Comparison of ENCODE assay signal across 20 mouse cellular contexts in the genomic region with DNA sequence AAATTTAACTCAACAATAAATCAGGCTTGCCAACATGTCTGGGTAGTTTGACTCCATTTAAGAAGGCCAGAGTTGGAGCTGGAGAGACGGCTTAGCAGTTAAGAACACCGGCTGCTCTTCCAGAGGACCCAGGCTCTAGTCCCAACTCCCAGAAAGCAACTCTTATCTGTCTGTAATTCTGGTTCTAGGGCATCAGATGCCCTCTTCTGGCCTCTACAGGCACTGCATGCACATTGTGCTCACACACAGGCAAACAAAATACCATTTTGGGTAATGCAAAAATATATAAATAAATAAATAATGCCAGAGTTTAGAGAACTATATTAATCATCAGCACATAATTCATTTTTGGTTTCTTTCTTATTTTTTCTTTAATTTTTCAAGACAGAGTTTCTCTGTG. TPM values are rescaled to one million over a fixed set of nuclear protein-coding genes. Genes with fewer than 3 reads are reported as not detected.
DNase-seq lines count a peak whose midpoint lies in the region; TF ChIP-seq lines count a peak whose summit lies in the region.
"Had no signal": no experiment of that assay in that cellular context is flagged by ENCODE, and none has a peak within 500 bp of the region (broad histone marks: within the 10 kb centered on the region; RNA-seq: fewer than 3 reads in every experiment).

No protein-coding gene starts in this region.

- no peaks in the 10 kb centered on the region for H3K36me3 ChIP-seq in kidney, adult 2 months (ENCODE audit: control insufficient read depth, insufficient read depth, low read length)
- no peaks in the 10 kb centered on the region for H3K36me3 ChIP-seq in ES-E14 (ENCODE audit: control insufficient read depth, insufficient read depth, low read length, poor library complexity, severe bottlenecking)
- H3K36me3 ChIP-seq: forebrain, embryonic 12.5 days; heart, embryonic 12.5 days; hindbrain, embryonic 15.5 days; midbrain, embryonic 13.5 days had no signal

- TF ChIP-seq CTCF in kidney, adult 2 months (conservative IDR thresholded peaks at IDR 0.05; ENCODE audit: insufficient read depth, insufficient read length, low read depth, low read length): 0 out of 2 replicates have a peak, but pooled peaks have one; percentile 3
- 0 out of 2 replicates have a peak, but pooled peaks have one; percentile 10 for TF ChIP-seq CTCF in brain, embryonic 14.5 days (IDR thresholded peaks at IDR 0.05; ENCODE audit: borderline replicate concordance, extremely low read depth, insufficient read depth, insufficient read length)

- TF ChIP-seq POLR2A in kidney, adult 2 months (IDR thresholded peaks at IDR 0.05; ENCODE audit: low read depth, low read length): no peak
- TF ChIP-seq POLR2A in brain, embryonic 14.5 days (IDR thresholded peaks at IDR 0.05; ENCODE audit: borderline replicate concordance, extremely low read depth, insufficient read depth, insufficient read length, poor library complexity, severe bottlenecking): no peak

- H3K27me3 ChIP-seq in kidney, adult 2 months (replicated peaks; ENCODE audit: control insufficient read depth, insufficient read depth, low read length): no peaks in the 10 kb centered on the region
- H3K27me3 ChIP-seq: forebrain, embryonic 12.5 days; heart, embryonic 12.5 days; hindbrain, embryonic 15.5 days; midbrain, embryonic 13.5 days had no signal

- no peak overlapping the region for H3K9ac ChIP-seq in ES-E14 (ENCODE audit: insufficient read depth, low read depth, low read length, poor library complexity, severe bottlenecking)
- H3K9ac ChIP-seq: forebrain, embryonic 12.5 days; heart, embryonic 12.5 days; hindbrain, embryonic 15.5 days; midbrain, embryonic 13.5 days had no signal

- H3K4me1 ChIP-seq in kidney, adult 2 months (ENCODE audit: control insufficient read depth, insufficient read depth, low read length): no peaks in the 10 kb centered on the region
- peaks cover 3 to 5% of the 10 kb centered on the region in 2 experiments; a peak in 2 of 4 replicates for H3K4me1 ChIP-seq in ES-E14 (ENCODE audit: control insufficient read depth in 2 of 2, insufficient read depth in 2 of 2, low read length in 2 of 2, poor library complexity in 1 of 2)
- H3K4me1 ChIP-seq: forebrain, embryonic 12.5 days; heart, embryonic 12.5 days; hindbrain, embryonic 15.5 days; midbrain, embryonic 13.5 days had no signal

- H3K4me3 ChIP-seq in kidney, adult 2 months (ENCODE audit: insufficient read depth, low read depth, low read length): no peak overlapping the region
- no peak overlapping the region for H3K4me3 ChIP-seq in ES-E14 (ENCODE audit: insufficient read depth in 1 of 2, low read depth in 1 of 2, low read length in 2 of 2, poor library complexity in 1 of 2, severe bottlenecking in 1 of 2)
- H3K4me3 ChIP-seq: forebrain, embryonic 12.5 days; heart, embryonic 12.5 days; hindbrain, embryonic 15.5 days; midbrain, embryonic 13.5 days had no signal

- DNase-seq in kidney, adult 2 months: no peak
- no peak for DNase-seq in kidney, postnatal 36 days
- DNase-seq in A20 (ENCODE audit: low read depth, low spot score) (peak; percentile 51), ES-E14 (ENCODE audit: low read depth, low spot score) (peak; percentile 34)
- no peak for DNase-seq in brain, embryonic 14.5 days (ENCODE audit: low read depth)
- DNase-seq in right cerebral cortex, adult 2 months (ENCODE audit: low spot score in 2 of 2): no peak
- DNase-seq in thymus, postnatal 0 days (ENCODE audit: low spot score): no peak
- DNase-seq: adrenal gland, postnatal 10 days; cerebellum, postnatal 14 days; gastrocnemius, postnatal 36 days; heart, postnatal 36 days; kidney, adult 18-20 months; kidney, postnatal 4 days; lung, adult 2 months; right cerebral cortex, postnatal 4 days had no signal

- WGBS in kidney, adult 2 months: 100% methylated on average over 2 of the region's 2 CpGs

- H3K27ac ChIP-seq in kidney, adult 2 months (ENCODE audit: insufficient read depth, low read depth, low read length): no peak overlapping the region
- no peak overlapping the region for H3K27ac ChIP-seq in ES-E14 (ENCODE audit: insufficient read depth, low read depth, low read length, poor library complexity, severe bottlenecking)
- H3K27ac ChIP-seq: forebrain, embryonic 12.5 days; hindbrain, embryonic 15.5 days; macrophage; midbrain, embryonic 13.5 days had no signal

- H3K9me3 ChIP-seq in ES-E14 (ENCODE audit: control insufficient read depth, insufficient read depth, low read depth, low read length): no peaks in the 10 kb centered on the region
- H3K9me3 ChIP-seq: forebrain, embryonic 12.5 days; hindbrain, embryonic 15.5 days; midbrain, embryonic 13.5 days had no signal

- in situ Hi-C loops in ES-E14 (cut with MboI; ENCODE audit: low sequenced_read_pairs in 2 of 2, unreplicated experiment in 2 of 2): loop anchor here in 1 of 2 experiments (25.0 kb wide), 1 partner anchor 958 kb away; a partner anchor contains a TSS

TF ChIP-seq in ES-E14, 5 proteins besides CTCF, POLR2A, EP300 and RAD21:
- TF ChIP-seq ZC3H11A (IDR thresholded peaks at IDR 0.05; ENCODE audit: borderline replicate concordance, low read depth, low read length): peak; percentile 74
- no peak for TF ChIP-seq ZNF384 (IDR thresholded peaks at IDR 0.05; ENCODE audit: low read depth, low read length)
TF ChIP-seq in ES-E14: peak in this region for 1.

RNA-seq across cellular contexts. Expression of a gene that starts 15.2 kb away (rescaled TPM):
- 0.43 and 1.1 TPM in 2 replicates for polyA plus RNA-seq in kidney, adult 2 months (2012; rRNA removed)
- total RNA-seq in ES-E14 (2012; rRNA removed): 0.32 and 1.2 TPM in 2 replicates
- 0.45 and 0.53 TPM in 2 replicates for polyA plus RNA-seq in brain, embryonic 14.5 days (2012; rRNA removed)
- polyA plus RNA-seq in thymus, postnatal 0 days (2015; fragmentation: Nextera tagmentation; extraction: Ambion mirVana): 1.6 and 1.7 TPM in 2 replicates

RNA-seq across cellular contexts. Expression of a gene that starts 29.3 kb away (rescaled TPM):
- 100 and 111 TPM in 2 replicates for polyA plus RNA-seq in kidney, adult 2 months (2012; rRNA removed)
- 27.4 and 43.9 TPM in 2 replicates for total RNA-seq in ES-E14 (2012; rRNA removed)
- 66.9 and 87.9 TPM in 2 replicates for polyA plus RNA-seq in brain, embryonic 14.5 days (2012; rRNA removed)
- polyA plus RNA-seq in thymus, postnatal 0 days (2015; fragmentation: Nextera tagmentation; extraction: Ambion mirVana): 44.6 and 47.0 TPM in 2 replicates

Comparison
In these comparisons a context has a peak if more than half of its experiments do, and no peak if none do; other contexts are left out.
1. DNase-seq: peak in A20 (single experiment) and ES-E14 (single experiment); none in kidney, adult 2 months (single experiment), kidney, postnatal 36 days (0 of 2), brain, embryonic 14.5 days (single experiment), right cerebral cortex, adult 2 months (0 of 2) and thymus, postnatal 0 days (single experiment).